ENCODE assay signal across 9 mouse cellular contexts in genomic region chr13:44952393-44953086, GRCm38 (mm10). TPM values are rescaled to one million over a fixed set of nuclear protein-coding genes. Genes with fewer than 3 reads are reported as not detected.
DNase-seq lines count a peak whose midpoint lies in the region; ATAC-seq and TF ChIP-seq lines count a peak whose summit lies in the region.
"Had no signal": no experiment of that assay in that cellular context is flagged by ENCODE, and none has a peak within 500 bp of the region (broad histone marks: within the 10 kb centered on the region; RNA-seq: fewer than 3 reads in every experiment).

No protein-coding gene starts in this region.

- no peak overlapping the region for H3K9ac ChIP-seq in lung, embryonic 14.5 days
- H3K9ac ChIP-seq: neural tube, embryonic 13.5 days had no signal

- no peak overlapping the region for H3K4me2 ChIP-seq in lung, embryonic 14.5 days
- H3K4me2 ChIP-seq: neural tube, embryonic 13.5 days had no signal

- peak; percentile 22 for DNase-seq in cerebellum, adult 8-10 months
- no peak for DNase-seq in cerebellum, adult 9-11 months
- DNase-seq in A20 (ENCODE audit: low read depth, low spot score), result peak; percentile 11
- DNase-seq in lung, embryonic 14.5 days, result peak; percentile 52
- no peak for DNase-seq in spleen, adult 12 weeks (ENCODE audit: low spot score)
- DNase-seq in adrenal gland, postnatal 10 days, result no peak
- DNase-seq in frontal cortex, adult 2 months (ENCODE audit: extremely low spot score in 1 of 2, low spot score in 1 of 2), result no peak

- H3K4me3 ChIP-seq in lung, embryonic 14.5 days (ENCODE audit: low read depth, low read length), result no peak overlapping the region
- H3K4me3 ChIP-seq: neural tube, embryonic 13.5 days had no signal

- 60% methylated on average over 10 of the region's 10 CpGs for WGBS in lung, embryonic 14.5 days

- H3K27ac ChIP-seq in lung, embryonic 14.5 days (ENCODE audit: low read depth), result no peak overlapping the region
- H3K27ac ChIP-seq: neural tube, embryonic 13.5 days had no signal

- no peaks in the 10 kb centered on the region; the same call in 1 of the 2 replicates for H3K4me1 ChIP-seq in lung, embryonic 14.5 days (ENCODE audit: insufficient read depth)

- no peaks in the 10 kb centered on the region for H3K9me3 ChIP-seq in lung, embryonic 14.5 days (ENCODE audit: low read depth, low read length)
- H3K9me3 ChIP-seq: neural tube, embryonic 13.5 days had no signal

- peak; percentile 62 for ATAC-seq in granulocyte monocyte progenitor cell, adult 5-6 weeks (replicated peaks; ENCODE audit: poor library complexity, severe bottlenecking)
- ATAC-seq in lung, embryonic 14.5 days (ENCODE audit: insufficient read depth), result no peak

- peak; percentile 28; the same call in 1 of the 2 replicates for TF ChIP-seq CTCF in lung, embryonic 14.5 days (IDR thresholded peaks at IDR 0.05; ENCODE audit: low read depth)

- H3K36me3 ChIP-seq in lung, embryonic 14.5 days (ENCODE audit: insufficient read depth), result 0 out of 2 replicates have a peak, but pooled peaks cover 13% of the 10 kb centered on the region

- no peaks in the 10 kb centered on the region for H3K27me3 ChIP-seq in lung, embryonic 14.5 days (ENCODE audit: insufficient read depth, low read length)
- H3K27me3 ChIP-seq: neural tube, embryonic 13.5 days had no signal

RNA-seq across cellular contexts. Expression of gene Dtnbp1, which starts 49.4 kb away (rescaled TPM):
- 96.7 and 119 TPM in 2 replicates for total RNA-seq in granulocyte monocyte progenitor cell, adult 5-6 weeks (2014; fragmentation: Nextera tagmentation)
- 78.5 and 90.6 TPM in 2 replicates for total RNA-seq in granulocyte monocyte progenitor cell, adult 5-6 weeks (2017)
- 73.3 and 75.8 TPM in 2 replicates for polyA plus RNA-seq in lung, embryonic 14.5 days (2014; fragmentation: Nextera tagmentation; extraction: Ambion mirVana)
- total RNA-seq in adrenal gland, postnatal 10 days (2021), result 10 to 100 TPM; 68.2 to 69.8 TPM
- 123 and 141 TPM in 2 replicates for polyA plus RNA-seq in frontal cortex, adult 2 months (2012; rRNA removed)

Comparison
In these comparisons a context has a peak if more than half of its experiments do, and no peak if none do; other contexts are left out.
1. DNase-seq: peak in cerebellum, adult 8-10 months (single experiment), A20 (single experiment) and lung, embryonic 14.5 days (single experiment); none in cerebellum, adult 9-11 months (single experiment), spleen, adult 12 weeks (single experiment), adrenal gland, postnatal 10 days (single experiment) and frontal cortex, adult 2 months (0 of 2).